Mouse (Mus musculus): ENCODE data around the gene Psap.
"Not testable (repeated sequence)": the region's sequence is repeated elsewhere in the genome, so short reads cannot be mapped to it uniquely, and the experiment has no call there.

Gene Psap

DNA sequence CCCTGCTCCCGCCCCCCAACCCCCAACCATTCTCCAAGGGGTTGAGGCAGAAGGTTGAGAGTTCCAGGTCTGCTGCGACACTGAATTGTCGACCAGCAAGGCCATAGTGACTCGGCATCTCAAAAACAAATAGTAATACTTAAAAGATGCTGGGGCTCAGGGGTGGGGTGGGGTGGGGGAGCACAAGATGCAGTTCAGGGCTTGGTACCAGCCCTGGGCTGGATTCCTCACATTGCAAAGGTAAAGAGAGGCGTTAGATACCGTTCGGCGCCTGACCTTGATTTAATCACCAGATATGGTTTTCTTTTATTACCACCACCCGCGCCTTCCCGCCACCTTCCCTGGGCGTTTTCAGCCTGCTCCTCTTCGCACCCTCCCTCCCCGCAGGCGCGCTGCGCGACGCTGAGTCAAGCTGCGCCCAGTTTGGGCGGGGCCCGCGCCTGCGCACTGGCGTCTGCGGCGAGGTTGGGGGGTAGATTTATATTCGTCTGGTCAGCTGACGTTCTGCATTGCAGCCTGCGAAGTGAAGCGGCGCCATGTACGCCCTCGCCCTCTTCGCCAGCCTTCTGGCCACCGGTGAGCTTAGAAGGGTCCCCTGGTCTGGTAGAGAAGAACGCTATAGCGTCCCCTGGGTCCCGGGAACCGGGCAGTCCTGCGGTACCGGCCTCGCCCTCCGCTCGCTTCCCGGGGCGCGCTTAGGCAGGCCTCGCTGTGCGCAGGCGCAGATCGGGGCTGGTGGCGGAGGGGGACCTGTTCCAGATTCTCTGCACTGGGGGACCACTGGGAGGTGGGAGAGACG is at the start of gene Psap:
Gene Psap, plus strand, starts transcription at position 421 of the 799 bp plus-strand sequence.
- peak; percentile 88 for DNase-seq (ENCODE audit: low read depth)

DNA sequence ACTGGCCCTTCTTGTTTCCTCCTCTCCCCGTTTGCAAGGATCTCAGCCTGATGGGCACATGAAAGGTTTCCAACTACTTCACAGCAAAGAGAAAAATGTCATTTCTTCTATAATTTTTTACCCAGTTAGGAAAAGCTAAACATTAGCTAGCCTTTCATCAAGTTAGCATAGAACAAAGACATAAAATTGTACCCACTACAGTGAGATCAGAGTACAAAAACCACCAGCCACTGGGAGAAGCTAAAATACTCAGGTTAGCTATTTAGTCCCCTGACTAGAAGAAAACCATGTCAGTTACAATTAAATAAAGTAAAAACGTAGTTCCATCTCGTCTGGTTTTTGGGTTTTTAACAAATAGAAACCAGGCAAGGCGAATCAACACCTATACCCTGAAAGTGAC is 49.8 kb upstream of the Psap start:
- DNase-seq (ENCODE audit: low read depth) = no peak

DNA sequence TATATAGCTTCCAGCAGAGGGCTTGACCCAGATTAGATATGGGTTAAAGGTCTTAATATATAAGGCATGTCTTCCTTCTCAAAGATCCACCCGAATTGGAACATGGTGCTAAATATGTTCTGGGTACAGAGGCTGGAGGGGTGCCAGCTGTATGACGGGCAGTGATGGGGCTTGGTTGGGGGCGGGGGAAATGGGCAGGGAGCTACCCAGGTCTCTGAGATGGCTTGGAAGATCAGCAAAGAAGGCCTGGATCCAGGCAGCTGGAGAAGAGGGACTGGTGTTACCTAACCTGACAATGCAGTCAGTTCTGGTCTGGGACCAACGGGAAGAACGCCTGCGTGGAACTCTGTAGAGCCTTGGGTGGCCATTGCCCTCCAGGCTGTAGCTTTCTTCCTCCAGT is 48.3 kb upstream of the Psap start:
- no peak for DNase-seq (ENCODE audit: low read depth)

DNA sequence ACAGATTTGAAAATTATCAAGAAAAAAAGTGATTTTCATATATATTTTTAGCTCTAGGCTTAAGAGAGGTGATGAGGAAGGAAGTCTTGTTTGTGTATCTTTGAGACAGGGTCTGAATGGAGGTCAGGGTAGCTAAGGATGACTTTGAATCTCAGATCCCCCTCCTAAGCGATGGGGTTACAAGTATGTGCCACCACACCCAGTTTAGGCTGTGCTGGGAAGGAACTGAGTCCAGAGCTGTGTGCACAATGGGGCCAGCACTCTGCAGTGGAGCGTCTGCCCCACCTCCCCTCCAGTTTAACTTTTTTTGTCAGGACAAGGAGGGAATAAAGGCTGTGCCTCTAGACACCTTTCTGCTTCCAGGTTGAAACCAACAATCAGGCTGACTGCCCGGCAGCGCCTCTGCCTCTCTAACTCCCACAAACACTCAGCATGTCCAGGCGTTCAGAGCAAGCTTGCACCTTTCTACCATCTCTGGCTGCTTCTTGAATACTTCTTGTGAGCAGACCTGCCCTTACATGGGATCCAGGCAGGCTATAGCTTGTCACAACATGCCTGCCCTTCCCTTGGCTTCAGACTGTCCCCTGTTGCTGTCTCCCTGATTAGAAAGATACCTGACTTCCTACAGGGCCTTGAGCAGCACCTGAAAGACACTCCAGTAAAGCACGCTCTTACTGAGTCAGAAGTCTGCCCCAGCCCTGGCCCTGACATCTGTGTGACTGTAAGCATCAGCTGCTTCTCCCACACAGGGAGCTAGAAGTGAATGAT is 46.9 kb upstream of the Psap start:
- DNase-seq (ENCODE audit: low read depth) = no peak

DNA sequence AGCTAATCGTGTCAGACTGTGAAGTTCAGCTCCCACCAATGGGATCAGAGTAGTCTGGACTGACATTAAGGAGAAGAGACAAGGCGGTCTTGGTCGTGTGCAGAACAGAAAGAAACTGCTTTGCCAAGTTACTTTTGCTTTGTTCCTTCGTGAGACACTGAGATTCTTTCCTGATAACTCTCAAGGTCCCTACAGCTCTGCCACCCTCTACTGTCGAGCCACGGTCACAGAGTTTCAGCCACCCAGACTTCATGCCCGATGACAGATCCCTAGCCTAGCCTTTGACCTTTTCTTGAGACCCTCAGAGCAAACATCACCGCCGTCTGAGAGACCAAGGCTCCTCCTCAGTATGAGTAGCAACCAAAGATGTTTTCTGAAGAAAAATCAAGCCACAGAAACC is 43.4 kb upstream of the Psap start:
- DNase-seq (ENCODE audit: low read depth) = no peak

DNA sequence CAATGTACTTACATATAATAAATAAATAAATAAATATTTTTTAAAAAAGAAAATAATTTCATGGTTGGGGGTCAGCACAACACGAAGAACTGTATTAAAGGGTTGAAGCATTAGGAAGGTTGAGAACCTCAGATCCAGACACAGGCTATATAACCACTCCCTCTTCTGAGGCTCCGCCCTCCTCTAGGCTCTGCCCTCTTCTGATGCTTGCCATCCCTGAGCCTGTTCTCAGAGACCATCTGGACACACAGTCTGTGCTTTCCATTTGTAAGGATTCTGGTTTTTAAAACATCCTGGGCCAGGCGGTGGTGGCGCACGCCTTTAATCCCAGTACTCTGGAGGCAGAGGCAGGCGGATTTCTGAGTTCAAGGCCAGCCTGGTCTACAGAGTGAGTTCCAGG is 41.6 kb upstream of the Psap start:
- not testable (repeated sequence) for DNase-seq (ENCODE audit: low read depth)

DNA sequence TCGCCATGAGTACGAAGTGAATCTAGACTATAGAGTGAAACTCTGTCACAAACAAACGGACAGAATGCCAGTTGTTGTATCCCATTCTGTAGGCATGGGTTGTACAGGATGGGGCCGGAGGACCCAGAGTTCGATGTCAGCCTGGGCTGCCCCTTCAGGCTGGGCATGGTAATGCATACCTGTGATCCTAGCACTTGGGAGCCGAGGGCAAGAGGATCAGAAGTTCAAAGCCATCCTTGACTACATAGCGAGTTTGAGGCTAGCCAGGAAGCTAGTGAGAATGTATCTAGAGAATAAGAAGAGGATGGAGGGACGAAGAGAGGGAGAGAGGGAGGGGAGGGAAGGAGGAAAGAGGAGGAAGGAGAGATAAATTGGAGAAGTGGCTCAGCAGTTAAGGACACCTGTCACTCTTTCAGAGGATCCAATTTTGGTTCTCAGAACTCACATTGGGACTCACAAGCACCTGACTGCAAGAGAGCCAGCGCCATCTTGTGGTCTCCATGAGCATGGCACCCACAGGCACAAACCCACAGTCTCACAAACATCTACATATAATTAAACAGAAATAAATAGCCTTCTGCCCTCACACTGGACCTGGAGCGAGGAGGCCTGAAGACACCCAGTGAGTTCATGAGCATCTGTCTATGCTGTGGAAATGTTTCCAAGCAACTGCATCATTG is 39.8 kb upstream of the Psap start:
- no peak for DNase-seq (ENCODE audit: low read depth)

DNA sequence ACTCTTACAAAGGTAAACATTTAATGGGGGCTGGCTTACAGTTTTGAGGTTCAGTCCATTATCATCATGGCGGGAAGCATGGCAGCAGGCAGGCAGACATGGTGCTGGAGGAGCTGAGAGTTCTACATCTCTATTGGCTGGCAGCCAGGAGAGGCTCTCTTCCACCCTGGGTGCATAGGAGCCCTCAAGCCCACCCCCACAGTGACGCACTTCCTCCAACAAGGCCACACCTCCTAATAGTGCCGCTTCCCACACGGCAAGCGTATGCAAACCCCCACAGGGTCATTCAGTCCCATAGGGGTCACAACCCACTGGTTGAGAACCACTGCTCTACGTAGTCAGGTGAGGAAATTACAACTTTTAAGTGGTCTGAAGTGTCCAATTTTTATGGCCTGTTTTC is 37.0 kb upstream of the Psap start:
- no peak for DNase-seq (ENCODE audit: low read depth)

DNA sequence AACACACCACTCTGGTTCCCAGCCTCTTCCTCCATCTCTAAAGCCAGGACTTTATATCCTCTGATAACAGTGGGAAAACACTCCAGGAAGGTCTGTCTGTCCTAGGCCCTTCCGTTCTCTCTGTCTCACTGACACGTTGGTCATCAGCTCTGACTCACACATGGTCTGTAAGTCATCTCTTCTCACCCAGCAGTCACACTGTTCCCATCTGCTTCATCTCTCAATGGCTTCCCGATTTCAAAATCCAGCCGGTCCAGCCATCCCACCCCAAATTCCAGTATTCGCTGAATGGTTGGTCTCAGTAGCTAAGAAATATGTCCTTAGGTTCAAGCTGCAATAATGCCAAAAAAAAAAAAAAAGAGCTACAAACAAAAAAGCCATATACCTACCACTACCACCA is 33.5 kb upstream of the Psap start:
- DNase-seq (ENCODE audit: low read depth) = no peak

DNA sequence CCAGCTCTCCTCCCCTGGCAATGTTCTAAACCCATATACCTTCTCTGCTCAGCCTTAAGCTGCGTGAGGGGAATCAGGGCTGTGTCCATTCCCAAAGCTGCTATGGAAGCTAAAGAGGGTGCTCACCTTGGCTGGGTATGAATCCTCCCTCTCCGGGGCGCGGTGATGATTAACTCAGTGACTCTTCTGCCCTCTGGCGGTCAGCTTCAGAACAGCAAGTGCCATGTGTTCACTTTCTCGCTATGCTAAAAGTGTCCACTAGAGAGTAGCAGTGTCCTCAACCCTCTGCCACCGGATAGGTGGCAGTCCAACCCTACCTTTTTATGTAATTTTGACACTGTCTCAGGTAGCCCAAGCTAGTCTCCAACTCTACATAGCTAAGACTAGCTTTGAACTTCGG is 32.4 kb upstream of the Psap start:
- peak; percentile 74 for DNase-seq (ENCODE audit: low read depth)

DNA sequence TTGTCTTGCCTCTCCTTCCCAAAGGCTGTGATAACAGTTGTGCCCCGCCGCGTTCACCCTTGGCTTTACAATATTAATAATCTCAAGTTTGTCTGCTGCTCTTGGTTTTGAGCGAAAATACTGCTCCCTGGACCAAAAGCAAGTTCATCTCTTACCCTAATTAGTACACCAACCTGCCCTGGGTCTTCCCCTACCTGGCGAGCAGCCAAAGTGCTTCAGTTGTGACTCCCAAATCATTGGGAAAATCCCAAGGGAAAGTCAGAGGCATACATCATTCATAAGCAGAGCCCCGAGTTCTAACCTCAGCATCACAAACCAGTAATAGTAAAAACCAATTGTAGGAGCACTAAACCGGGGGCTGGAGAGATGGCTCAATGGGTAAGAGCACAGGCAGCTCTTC is 31.8 kb upstream of the Psap start:
- no peak for DNase-seq (ENCODE audit: low read depth)

DNA sequence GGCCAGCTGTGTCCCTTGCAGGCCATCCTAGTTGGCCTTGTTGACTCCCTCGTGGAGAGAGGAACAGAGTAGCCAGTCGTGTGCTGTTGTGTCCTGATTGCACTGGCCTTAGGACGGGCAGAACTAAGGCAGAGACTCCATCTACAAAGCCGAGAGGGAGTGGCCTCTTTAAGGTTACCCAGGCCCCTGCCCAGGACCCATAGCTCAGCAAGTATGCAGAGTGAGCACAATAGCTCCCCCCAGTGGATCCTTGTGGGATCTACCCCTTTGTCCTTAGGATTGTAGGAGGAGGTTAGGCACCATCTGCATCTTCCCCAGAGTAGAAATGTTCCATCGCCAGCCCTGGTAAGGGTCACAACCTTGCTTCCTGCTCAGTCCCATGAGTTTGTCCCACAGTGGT is 30.9 kb upstream of the Psap start:
- no peak for DNase-seq (ENCODE audit: low read depth)

DNA sequence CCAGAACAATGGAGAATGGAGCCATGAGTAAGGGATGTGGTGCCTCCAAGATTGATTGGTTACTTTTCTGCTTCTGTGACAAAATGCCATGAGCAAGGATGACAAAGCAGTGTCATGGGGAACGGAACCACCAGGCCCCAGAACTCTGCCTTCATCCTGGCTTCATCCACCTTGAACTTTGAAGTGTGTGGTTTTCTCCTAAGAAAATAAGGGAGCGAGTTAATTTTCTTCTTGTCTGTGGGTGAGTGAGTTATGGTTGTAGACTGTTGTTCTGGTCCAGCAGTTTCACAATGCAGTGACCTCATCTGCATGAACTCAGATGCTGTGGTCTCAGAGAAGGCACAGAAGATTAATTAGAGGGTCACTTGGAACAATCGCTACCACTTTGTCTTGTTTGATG is 29.1 kb upstream of the Psap start:
- not testable (repeated sequence) for DNase-seq (ENCODE audit: low read depth)

DNA sequence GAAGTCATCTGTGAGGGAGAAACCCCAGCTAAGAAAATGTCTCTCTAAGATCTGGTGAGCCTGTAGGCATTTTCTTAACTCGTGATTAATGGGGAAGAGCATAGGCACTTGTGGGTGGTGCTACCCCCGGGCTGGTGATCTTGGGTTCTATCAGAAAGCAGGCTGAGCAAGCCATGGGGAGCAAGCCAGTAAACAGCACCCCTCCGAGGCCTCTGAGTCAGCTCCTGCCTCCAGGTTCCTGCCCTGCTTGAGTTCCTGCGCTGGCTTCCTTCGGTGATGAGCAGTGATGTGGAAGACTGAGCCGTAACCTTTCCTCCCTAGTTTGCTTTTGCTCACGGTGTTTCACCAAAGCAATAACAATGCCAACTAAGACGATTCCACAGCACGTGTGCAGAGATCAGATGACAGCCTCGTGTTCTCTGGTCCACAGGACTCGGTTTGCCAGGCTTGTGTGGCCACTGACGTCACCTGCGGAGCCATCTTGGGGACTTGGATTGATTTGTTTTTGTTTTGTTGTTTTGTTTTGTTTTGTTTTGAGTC is 26.9 kb upstream of the Psap start:
- DNase-seq (ENCODE audit: low read depth) = no peak

DNA sequence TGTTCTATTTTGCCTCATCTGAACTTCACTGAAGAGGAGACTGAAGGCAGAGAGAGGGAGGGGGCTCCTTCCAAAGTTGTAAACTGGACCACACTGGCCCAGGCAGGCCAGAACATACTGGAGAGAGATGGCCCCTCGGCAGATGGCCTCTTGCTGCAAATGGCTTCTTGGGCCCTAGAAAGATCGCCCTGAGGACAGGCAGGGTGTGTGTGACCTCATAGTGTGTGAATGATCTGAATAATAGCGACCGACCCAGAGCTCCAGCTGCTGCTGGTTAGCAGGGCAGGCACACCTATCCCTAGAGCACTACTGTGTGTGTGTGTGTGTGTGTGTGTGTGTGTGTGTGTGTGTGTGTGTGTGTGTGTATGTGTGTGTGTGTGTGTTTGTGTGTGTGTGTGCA is 25.2 kb upstream of the Psap start:
- no peak for DNase-seq (ENCODE audit: low read depth)

DNA sequence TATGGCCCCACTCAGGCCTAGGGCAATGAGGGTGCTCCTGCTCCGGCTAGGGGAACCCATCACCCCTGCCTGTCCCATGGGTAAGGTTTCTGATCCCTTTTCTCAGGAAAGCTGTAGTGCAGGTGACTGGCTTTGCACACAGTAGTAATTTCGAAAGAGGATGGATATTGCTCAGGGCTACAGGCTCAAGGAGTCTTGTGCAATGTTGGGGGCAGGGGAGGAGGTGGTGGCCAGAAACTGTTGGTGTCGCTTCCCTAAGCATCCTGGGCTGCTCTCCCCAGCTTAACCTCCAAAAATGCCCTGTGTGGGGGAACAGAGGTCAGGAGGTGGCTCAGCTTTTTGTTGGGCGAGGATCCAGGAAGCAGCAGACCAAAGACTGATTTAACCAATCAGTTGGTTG is 24.8 kb upstream of the Psap start:
- peak; percentile 53 for DNase-seq (ENCODE audit: low read depth)

DNA sequence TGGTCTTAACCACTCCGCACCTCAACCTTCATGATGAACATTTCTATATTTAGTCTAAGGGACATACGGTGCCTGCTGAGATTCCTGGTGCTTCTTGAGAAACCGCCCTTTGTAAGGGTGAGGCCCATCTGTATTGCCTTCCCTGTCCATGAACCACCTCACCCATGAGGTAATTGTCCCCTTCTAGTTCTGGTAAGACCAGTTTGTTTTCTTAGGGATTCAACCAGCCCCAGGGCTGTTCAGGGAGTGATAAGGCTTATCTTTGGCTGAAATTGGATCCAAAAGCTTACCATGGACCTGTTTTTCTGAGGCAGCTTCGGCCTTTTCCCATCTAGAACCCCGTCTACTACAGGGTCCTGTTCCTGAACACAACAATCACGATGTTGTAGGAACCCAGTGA is 21.3 kb upstream of the Psap start:
- no peak for DNase-seq (ENCODE audit: low read depth)

DNA sequence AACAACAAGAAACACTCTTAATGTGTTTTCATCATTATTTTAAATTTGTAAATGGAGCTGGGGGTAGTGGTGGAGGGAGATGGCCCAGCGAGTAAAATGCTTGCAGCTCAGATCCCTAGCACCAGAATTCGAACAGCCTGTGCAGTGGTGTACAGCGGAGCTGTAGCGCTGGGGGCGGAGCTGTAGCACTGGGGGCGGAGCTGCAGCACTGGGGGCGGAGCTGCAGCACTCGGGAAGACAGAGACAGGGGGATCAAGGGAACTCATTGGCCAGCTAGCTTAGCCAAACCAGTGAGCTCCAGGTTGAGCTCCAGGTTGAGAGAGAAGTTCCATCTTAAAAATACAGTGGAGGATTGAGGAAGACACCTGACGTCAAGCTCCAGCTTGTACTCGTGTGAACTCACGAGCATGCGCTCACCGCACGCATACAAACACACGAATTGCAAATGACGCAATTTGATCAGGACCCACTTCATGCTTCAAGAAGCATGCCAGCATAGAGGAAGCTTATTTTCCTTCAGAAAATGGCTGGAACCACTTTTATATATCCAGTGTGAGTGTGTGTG is 20.1 kb upstream of the Psap start:
- DNase-seq (ENCODE audit: low read depth) = no peak

DNA sequence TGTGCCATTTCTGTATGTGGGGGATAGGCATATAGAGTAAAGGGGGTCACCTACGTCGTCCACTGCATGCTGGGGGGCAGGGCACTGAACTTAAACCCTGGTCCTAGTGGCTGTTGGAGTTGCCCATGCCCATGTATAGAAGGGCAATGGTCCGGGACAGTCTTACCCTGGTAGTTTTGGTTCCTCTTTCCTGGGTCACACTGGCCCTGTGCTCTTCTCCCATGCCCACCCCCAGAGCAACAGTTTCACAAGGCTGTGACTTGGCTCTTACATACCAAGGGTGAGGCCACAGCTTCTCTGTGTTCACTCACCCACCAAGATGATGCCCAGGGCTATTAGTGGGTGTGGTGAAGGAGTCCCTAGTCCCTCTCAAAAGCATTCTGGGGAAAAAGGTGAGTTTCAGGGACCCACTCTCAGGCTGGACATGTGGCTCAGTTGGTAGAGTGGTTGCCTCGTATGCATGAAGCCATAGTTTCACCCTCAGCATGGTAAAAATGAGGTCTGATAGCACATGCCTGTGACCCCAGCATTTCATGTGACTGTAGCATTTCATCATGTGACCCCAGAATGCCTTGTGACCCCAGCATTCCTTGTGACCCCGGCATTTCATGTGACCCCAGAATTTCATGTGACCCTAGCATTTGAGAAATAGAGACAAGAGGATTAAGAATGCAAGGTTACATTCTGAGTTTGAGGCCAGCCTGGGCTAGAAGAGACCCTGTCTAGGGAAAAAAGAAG is 16.7 kb upstream of the Psap start:
- no peak for DNase-seq (ENCODE audit: low read depth)

DNA sequence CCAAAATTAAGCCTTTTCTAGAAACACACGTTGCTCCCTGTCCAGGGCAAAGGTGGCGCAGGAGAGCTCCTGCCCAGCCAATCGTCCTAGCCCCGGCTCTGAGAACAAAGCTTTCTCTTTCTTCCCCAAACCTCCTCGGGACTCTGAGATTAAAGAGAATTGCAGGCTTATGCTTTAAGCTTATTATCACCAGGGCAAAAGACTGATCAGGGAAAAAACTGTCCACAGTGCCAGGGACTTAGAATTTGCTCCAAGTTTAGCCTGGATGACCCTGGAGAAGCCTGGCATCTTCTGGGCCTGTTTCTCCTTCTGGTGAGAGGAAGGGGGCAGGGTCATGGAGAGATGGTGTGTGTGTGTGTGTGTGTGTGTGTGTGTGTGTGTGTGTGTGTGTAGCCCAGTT is 15.9 kb upstream of the Psap start:
- no peak for DNase-seq (ENCODE audit: low read depth)

DNA sequence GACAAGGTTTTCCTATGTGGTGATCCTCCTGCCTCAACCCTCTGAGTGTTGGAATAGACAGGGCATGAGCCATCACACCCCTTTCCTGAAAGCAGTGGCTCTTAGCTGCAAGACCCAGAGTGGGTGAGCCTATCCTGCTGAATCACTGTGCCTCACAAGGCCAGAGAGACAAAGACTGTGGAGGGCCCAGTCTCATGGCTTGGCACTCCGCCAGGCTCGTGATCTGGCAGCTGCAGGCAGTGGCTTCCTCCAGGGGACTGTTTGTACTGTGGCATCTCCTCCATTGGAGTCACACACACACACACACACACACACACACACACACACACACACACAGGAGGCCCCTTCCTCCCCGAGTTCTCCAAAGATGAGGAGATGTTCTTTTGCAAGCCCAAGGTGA is 15.0 kb upstream of the Psap start:
- peak; percentile 67 for DNase-seq (ENCODE audit: low read depth)

DNA sequence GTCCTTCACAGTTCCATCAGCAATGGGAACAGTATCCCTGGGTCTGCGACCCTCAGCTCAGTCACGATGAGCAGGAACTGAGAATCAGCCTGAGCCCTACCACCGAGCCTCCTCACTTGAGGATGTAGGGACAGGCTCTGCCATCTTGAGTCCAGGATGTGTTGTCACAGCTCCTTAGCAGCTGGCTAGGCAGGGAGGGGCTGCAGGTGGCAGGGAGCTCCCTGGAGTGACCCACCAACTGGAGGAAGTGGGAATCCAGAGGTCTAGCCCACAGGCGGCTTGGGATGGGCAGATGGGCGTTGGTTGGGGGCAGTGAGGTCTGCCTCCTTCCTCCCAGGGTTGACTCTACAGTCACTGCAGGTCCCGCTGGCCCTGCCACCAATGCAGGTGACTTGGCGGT is 14.1 kb upstream of the Psap start:
- no peak for DNase-seq (ENCODE audit: low read depth)

All from fibroblast of lung, adult 2 months (primary cell).